Mouse (Mus musculus): ENCODE data around the gene Defb19.

The Defb19 gene

GRCm38 (mm10) chr2:152580612-152581011 lies 500 bp upstream of the Defb19 start:
- no peak for DNase-seq

- no peak for DNase-seq
Observed at GRCm38 (mm10) chr2:152573484-152573883, 6.6 kb downstream of the Defb19 start.

GRCm38 (mm10) chr2:152572114-152572794 lies 7.9 kb downstream of the Defb19 start, which contains the start of gene Defb21:
Gene Defb21 (plus strand): TSS chr2:152572744.
- DNase-seq, result no peak

- no peak for DNase-seq
Observed at GRCm38 (mm10) chr2:152570313-152570712, 9.8 kb downstream of the Defb19 start.

- DNase-seq, result no peak
Observed at GRCm38 (mm10) chr2:152569881-152570280, 10.2 kb downstream of the Defb19 start.

GRCm38 (mm10) chr2:152569038-152569437 lies 11.1 kb downstream of the Defb19 start, which contains the start of gene Gm17416:
Gene Gm17416 (plus strand): TSS chr2:152569338.
- no peak for DNase-seq

GRCm38 (mm10) chr2:152556655-152557054 lies 23.5 kb downstream of the Defb19 start:
- DNase-seq, result no peak

- peak; percentile 84 for DNase-seq
Observed at GRCm38 (mm10) chr2:152553774-152554423, 26.2 kb downstream of the Defb19 start.

- no peak for DNase-seq
Observed at GRCm38 (mm10) chr2:152548124-152548523, 32.0 kb downstream of the Defb19 start.

GRCm38 (mm10) chr2:152544691-152545090 lies 35.4 kb downstream of the Defb19 start:
- peak; percentile 71 for DNase-seq

- no peak for DNase-seq
Observed at GRCm38 (mm10) chr2:152543478-152543877, 36.6 kb downstream of the Defb19 start.

GRCm38 (mm10) chr2:152542897-152543296 lies 37.2 kb downstream of the Defb19 start:
- no peak for DNase-seq

- DNase-seq, result no peak
Observed at GRCm38 (mm10) chr2:152541979-152542378, 38.1 kb downstream of the Defb19 start.

- DNase-seq, result no peak
Observed at GRCm38 (mm10) chr2:152539944-152540710, 40.0 kb downstream of the Defb19 start, which contains the start of gene Defb29. Gene Defb29 (minus strand): TSS chr2:152540098.
